Mouse (Mus musculus): ENCODE data around the gene Spopl. TPM values are rescaled to one million over a fixed set of nuclear protein-coding genes. Genes with fewer than 3 reads are reported as not detected.

The Spopl gene
- polyA plus RNA-seq, 1 experiment from 2014 or later: 12.3 TPM

DNA sequence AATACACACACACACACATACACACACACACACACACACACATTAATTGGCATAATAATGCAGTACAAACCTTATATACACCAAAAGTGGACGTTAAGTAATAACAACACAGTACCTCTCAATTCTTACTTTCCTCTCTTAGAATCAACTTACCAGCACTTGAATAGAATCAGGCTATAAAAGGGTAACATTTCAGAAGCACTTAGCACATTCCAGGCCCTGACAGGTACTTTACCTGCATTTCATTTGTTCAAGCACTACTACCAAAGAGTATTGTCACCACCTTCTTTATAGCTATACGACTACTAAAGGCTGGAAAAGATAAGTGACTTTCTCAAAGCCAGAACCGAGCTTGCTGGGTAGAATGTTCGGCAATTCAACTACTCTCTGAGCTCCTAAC is 1.3 kb downstream of the Spopl start:
- H3K36me3 ChIP-seq (ENCODE audit: insufficient read depth, low read length): no peaks in the 10 kb centered on the region
- peak overlapping the region; percentile 77 for H3K4me2 ChIP-seq (ENCODE audit: low read length)
- peak overlapping the region; percentile 93 for H3K4me3 ChIP-seq (replicated peaks; ENCODE audit: low read depth, low read length)
- DNase-seq (ENCODE audit: low spot score) (no peak), ATAC-seq (replicated peaks; ENCODE audit: low FRiP score, low read depth) (no peak)
- H3K9ac ChIP-seq (ENCODE audit: low read depth, low read length): no peak overlapping the region
- no peak for TF ChIP-seq CTCF (IDR thresholded peaks at IDR 0.05; ENCODE audit: low read depth)
- H3K9me3 ChIP-seq (replicated peaks; ENCODE audit: low read length): no peaks in the 10 kb centered on the region
- 83% methylated on average over 4 of the region's 4 CpGs for WGBS
- H3K27me3 ChIP-seq (ENCODE audit: insufficient read depth, low read length): no peaks in the 10 kb centered on the region
- H3K27ac ChIP-seq: no peak overlapping the region
- peaks cover 7% of the 10 kb centered on the region; the same call in 1 of the 2 replicates for H3K4me1 ChIP-seq (replicated peaks; ENCODE audit: insufficient read depth, low read length)

DNA sequence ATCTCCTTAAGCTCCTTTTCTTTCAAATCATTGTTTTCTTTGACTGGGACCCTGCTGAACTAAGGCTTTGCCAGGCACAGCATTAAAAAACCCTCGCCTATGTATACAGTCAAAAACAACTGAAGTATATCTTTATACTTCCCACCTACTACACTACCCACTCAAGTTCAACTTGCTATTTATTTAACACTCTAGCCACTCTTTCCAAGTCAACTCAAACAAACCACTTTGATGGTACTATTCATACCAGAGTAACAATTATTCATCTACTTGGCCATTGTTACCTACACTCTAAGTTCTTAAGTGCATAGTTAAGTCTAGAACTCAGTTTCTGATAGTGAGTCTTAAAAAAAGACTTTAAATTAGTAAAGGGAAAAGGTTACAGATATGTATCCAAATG is 3.1 kb downstream of the Spopl start:
- ATAC-seq (replicated peaks; ENCODE audit: low FRiP score, low read depth): no peak
- H3K27me3 ChIP-seq (ENCODE audit: insufficient read depth, low read length): no peaks in the 10 kb centered on the region
- no peak overlapping the region for H3K4me3 ChIP-seq (replicated peaks; ENCODE audit: low read depth, low read length)
- H3K27ac ChIP-seq: no peak overlapping the region
- no peak for TF ChIP-seq CTCF (IDR thresholded peaks at IDR 0.05; ENCODE audit: low read depth)
- no peaks in the 10 kb centered on the region for H3K9me3 ChIP-seq (replicated peaks; ENCODE audit: low read length)
- H3K9ac ChIP-seq (ENCODE audit: low read depth, low read length): no peak overlapping the region
- H3K4me2 ChIP-seq (ENCODE audit: low read length): no peak overlapping the region
- 88% methylated on average over 1 of the region's 1 CpGs for WGBS
- H3K36me3 ChIP-seq (ENCODE audit: insufficient read depth, low read length): no peaks in the 10 kb centered on the region
- H3K4me1 ChIP-seq (replicated peaks; ENCODE audit: insufficient read depth, low read length): peaks cover 7% of the 10 kb centered on the region; the same call in 1 of the 2 replicates
- no peak for DNase-seq (ENCODE audit: low spot score)

DNA sequence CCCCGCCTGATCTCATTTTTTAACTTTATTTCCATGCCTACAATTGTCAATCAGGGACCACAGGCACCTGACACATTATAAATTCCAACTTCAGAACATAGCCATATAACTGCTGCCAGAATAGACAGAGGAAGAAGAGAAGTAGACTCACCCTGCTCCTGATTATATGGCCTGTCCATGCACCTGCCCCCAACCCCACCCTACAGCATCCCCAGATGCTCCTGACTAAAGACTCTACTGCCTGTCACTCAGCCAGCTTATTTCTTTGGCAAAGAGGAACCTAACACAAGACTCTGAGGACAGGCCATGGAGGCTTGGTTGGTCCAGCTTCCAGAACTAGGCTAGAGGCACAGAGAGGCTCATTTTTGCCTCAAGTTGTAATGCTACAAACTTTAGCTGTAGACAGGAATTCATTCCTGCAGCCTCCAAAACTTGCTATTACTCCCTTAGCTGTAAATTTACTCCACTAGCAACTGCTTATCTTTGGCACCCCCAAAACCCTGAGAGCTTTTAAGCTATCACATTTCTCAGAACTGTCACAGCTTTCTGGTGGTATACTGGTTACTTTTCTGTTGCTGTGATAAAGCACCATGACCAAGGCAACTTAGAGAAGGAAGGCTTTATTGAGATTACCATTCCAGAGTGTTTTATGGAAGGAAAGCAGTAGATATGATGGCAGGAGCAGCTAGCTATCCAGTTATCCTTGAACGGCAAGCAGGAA is 6.7 kb downstream of the Spopl start:
- DNase-seq (ENCODE audit: low spot score) (no peak), ATAC-seq (replicated peaks; ENCODE audit: low FRiP score, low read depth) (no peak)
- Histone ChIP-seq H3K27me3 (ENCODE audit: insufficient read depth, low read length) (no peaks in the 10 kb centered on the region), H3K9ac (ENCODE audit: low read depth, low read length) (no peak overlapping the region), H3K9me3 (replicated peaks; ENCODE audit: low read length) (no peaks in the 10 kb centered on the region), H3K4me2 (ENCODE audit: low read length) (no peak overlapping the region), H3K4me3 (replicated peaks; ENCODE audit: low read depth, low read length) (no peak overlapping the region), H3K36me3 (ENCODE audit: insufficient read depth, low read length) (no peaks in the 10 kb centered on the region), H3K4me1 (replicated peaks; ENCODE audit: insufficient read depth, low read length) (no peaks in the 10 kb centered on the region), H3K27ac (no peak overlapping the region)
- TF ChIP-seq CTCF (IDR thresholded peaks at IDR 0.05; ENCODE audit: low read depth): no peak
- WGBS: 78% methylated on average over 2 of the region's 2 CpGs

DNA sequence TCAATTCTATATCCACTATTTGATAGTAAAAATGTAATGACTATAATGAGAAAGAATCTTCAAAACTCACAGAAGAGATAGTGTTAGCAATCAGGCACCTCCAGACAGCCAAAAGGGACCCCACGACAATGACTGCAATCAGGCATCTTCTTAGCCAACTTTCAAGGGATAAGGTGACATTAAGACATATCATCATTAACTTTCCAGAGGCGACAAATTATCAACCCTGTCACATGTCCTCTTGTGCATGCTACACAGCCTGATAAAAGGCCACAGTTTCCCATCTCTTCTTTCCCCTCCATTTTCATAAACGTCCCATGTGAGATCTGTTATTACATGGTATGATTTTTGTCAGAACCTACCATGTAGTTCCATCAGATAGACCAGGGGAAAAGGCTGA is 9.0 kb downstream of the Spopl start:
- Histone ChIP-seq H3K4me2 (ENCODE audit: low read length) (no peak overlapping the region), H3K36me3 (ENCODE audit: insufficient read depth, low read length) (no peaks in the 10 kb centered on the region), H3K4me1 (replicated peaks; ENCODE audit: insufficient read depth, low read length) (no peaks in the 10 kb centered on the region), H3K27me3 (ENCODE audit: insufficient read depth, low read length) (no peaks in the 10 kb centered on the region), H3K9me3 (replicated peaks; ENCODE audit: low read length) (no peaks in the 10 kb centered on the region), H3K27ac (no peak overlapping the region), H3K4me3 (replicated peaks; ENCODE audit: low read depth, low read length) (no peak overlapping the region), H3K9ac (ENCODE audit: low read depth, low read length) (no peak overlapping the region)
- DNase-seq (ENCODE audit: low spot score) (no peak), ATAC-seq (replicated peaks; ENCODE audit: low FRiP score, low read depth) (no peak)
- TF ChIP-seq CTCF (IDR thresholded peaks at IDR 0.05; ENCODE audit: low read depth): no peak
- 88% methylated on average over 3 of the region's 3 CpGs for WGBS

DNA sequence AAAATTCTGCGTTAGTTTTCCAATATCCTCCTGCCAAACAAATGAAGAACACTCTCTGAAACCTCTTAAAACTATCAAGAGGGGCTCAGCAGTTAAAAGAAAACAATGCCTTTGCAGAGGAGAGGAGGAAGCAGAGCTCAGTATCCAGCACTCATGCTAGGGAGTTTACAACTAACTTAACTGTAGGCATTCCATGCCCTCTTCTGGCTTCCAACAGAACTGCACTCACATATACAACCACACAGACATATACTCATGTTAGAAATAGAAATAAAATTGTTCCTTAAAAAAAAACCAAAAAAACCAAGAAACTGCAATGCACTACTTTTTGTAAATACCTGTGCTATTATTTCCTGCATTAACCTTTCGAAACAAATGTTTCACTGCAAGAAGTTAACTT is 12.7 kb downstream of the Spopl start:
- DNase-seq (ENCODE audit: low spot score) (no peak), ATAC-seq (replicated peaks; ENCODE audit: low FRiP score, low read depth) (no peak)
- no peak overlapping the region for H3K4me2 ChIP-seq (ENCODE audit: low read length)
- no peak overlapping the region for H3K4me3 ChIP-seq (replicated peaks; ENCODE audit: low read depth, low read length)
- H3K4me1 ChIP-seq (replicated peaks; ENCODE audit: insufficient read depth, low read length): no peaks in the 10 kb centered on the region
- TF ChIP-seq CTCF (IDR thresholded peaks at IDR 0.05; ENCODE audit: low read depth): no peak
- no peak overlapping the region for H3K9ac ChIP-seq (ENCODE audit: low read depth, low read length)
- H3K36me3 ChIP-seq (ENCODE audit: insufficient read depth, low read length): no peaks in the 10 kb centered on the region
- WGBS: 87% methylated on average over 2 of the region's 2 CpGs
- H3K9me3 ChIP-seq (replicated peaks; ENCODE audit: low read length): no peaks in the 10 kb centered on the region
- H3K27me3 ChIP-seq (ENCODE audit: insufficient read depth, low read length): no peaks in the 10 kb centered on the region
- no peak overlapping the region for H3K27ac ChIP-seq

DNA sequence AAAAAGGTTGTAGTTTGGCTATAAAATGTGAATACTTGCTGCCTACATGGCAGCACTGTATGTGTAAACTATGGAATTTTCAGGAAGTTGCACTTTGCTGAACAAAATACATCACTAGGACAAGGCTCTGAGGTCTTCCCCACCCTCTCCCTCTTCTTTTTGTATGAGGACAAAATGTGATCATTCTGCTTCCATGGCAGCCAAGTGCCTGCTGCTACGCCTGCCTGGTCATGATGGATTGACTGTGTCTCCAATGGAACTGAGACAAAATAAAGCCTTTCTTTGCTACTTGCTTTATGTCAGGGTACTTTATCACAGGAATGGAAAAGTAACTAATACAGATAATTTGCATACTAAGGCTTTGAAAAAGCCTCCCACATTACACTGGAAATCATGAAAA is 20.7 kb downstream of the Spopl start:
- Histone ChIP-seq H3K27me3 (ENCODE audit: insufficient read depth, low read length) (no peaks in the 10 kb centered on the region), H3K27ac (no peak overlapping the region), H3K4me2 (ENCODE audit: low read length) (no peak overlapping the region), H3K4me1 (replicated peaks; ENCODE audit: insufficient read depth, low read length) (no peaks in the 10 kb centered on the region), H3K9me3 (replicated peaks; ENCODE audit: low read length) (no peaks in the 10 kb centered on the region), H3K36me3 (ENCODE audit: insufficient read depth, low read length) (no peaks in the 10 kb centered on the region), H3K4me3 (replicated peaks; ENCODE audit: low read depth, low read length) (no peak overlapping the region), H3K9ac (ENCODE audit: low read depth, low read length) (no peak overlapping the region)
- DNase-seq (ENCODE audit: low spot score): peak; percentile 3
- no peak for TF ChIP-seq CTCF (IDR thresholded peaks at IDR 0.05; ENCODE audit: low read depth)
- no peak for ATAC-seq (replicated peaks; ENCODE audit: low FRiP score, low read depth)
- WGBS: 42% methylated on average over 1 of the region's 1 CpGs

DNA sequence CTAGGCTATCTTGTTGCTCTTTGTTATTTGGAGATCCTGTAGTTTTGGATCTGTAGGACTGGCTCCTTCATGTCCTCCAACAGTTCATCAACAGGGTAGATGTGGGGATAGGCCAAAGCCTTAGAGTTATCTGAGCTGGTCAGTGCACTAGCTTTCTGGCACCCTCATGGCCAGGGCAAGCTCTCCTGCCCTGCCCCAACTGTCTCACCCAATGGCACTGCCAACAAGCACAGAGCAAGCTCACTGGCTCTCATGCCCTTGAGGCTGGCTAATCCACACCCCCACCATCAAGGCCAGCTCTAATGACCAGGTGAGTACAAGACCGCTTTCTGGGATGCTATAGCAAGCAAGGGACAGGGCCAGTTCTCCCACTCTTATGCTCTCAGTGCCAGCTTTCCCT is 24.7 kb downstream of the Spopl start:
- no peak overlapping the region for H3K9ac ChIP-seq (ENCODE audit: low read depth, low read length)
- no peaks in the 10 kb centered on the region for H3K27me3 ChIP-seq (ENCODE audit: insufficient read depth, low read length)
- TF ChIP-seq CTCF (IDR thresholded peaks at IDR 0.05; ENCODE audit: low read depth): no peak
- ATAC-seq (replicated peaks; ENCODE audit: low FRiP score, low read depth) (no peak), DNase-seq (ENCODE audit: low spot score) (no peak)
- no peak overlapping the region for H3K4me3 ChIP-seq (replicated peaks; ENCODE audit: low read depth, low read length)
- H3K9me3 ChIP-seq (replicated peaks; ENCODE audit: low read length): no peaks in the 10 kb centered on the region
- H3K27ac ChIP-seq: no peak overlapping the region
- no peaks in the 10 kb centered on the region for H3K36me3 ChIP-seq (ENCODE audit: insufficient read depth, low read length)
- H3K4me2 ChIP-seq (ENCODE audit: low read length): no peak overlapping the region
- 100% methylated on average over 1 of the region's 1 CpGs for WGBS
- no peaks in the 10 kb centered on the region for H3K4me1 ChIP-seq (replicated peaks; ENCODE audit: insufficient read depth, low read length)
